Mouse (Mus musculus) myocyte (in vitro differentiated cells): ENCODE measurements at regions not wholly inside any gene's neighbourhood (a gene's known extent, or its start where the extent isn't known, plus 50 kb on each side); places are given as distances from the start of the nearest gene placed in this dataset.
"Not testable (repeated sequence)": the region's sequence is repeated elsewhere in the genome, so short reads cannot be mapped to it uniquely, and the experiment has no call there.

Experiments used
- H3K27me3 ChIP-seq: one replicate; pipeline ENCODE4 v1.6.1; 2011; ENCODE audit not compliant: control insufficient read depth, insufficient read depth, insufficient read length
- H3K36me3 ChIP-seq: one replicate; pipeline ENCODE4 v1.6.1; 2011; ENCODE audit not compliant: control insufficient read depth, insufficient read depth
- H3K4me2 ChIP-seq: one replicate; pipeline ENCODE4 v1.6.1; 2011; ENCODE audit warnings: low read depth, control low read depth
- H3K4me3 ChIP-seq: one replicate; pipeline ENCODE4 v1.5.1; 2011; ENCODE audit warnings: mild to moderate bottlenecking, control low read depth, moderate library complexity
- H3K79me2 ChIP-seq: one replicate; pipeline ENCODE4 v1.6.1; 2011; ENCODE audit not compliant: control insufficient read depth, insufficient read depth
- H3ac ChIP-seq: one replicate; pipeline ENCODE4 v1.6.1; 2011; ENCODE audit not compliant: control insufficient read depth, insufficient read length
- CEBPB ChIP-seq: IDR thresholded peaks from 2 replicates; pipeline ENCODE4 v1.6.1; 2011; ENCODE audit warnings: mild to moderate bottlenecking, moderate library complexity; ENCODE audit not compliant: poor library complexity, insufficient read depth, severe bottlenecking
- E2F4 ChIP-seq: IDR thresholded peaks from one replicate; pipeline ENCODE4 v1.6.1; 2011; ENCODE audit warnings: mild to moderate bottlenecking, control low read depth, moderate library complexity; ENCODE audit not compliant: insufficient read depth
- MAX ChIP-seq: IDR thresholded peaks from one replicate; pipeline ENCODE4 v1.6.1; 2011; ENCODE audit warnings: low read depth, mild to moderate bottlenecking, control low read depth
- MYOD1 ChIP-seq, 3 experiments: IDR thresholded peaks; one replicate each; pipeline ENCODE4 v1.6.1; 2011; ENCODE audit warnings: control low read depth in 2 of 3, low read depth in 2 of 3, mild to moderate bottlenecking in 2 of 3, moderate library complexity in 1 of 3; ENCODE audit not compliant: insufficient read length in 2 of 3, control insufficient read depth in 1 of 3
- MYOG ChIP-seq, 3 experiments: IDR thresholded peaks; one replicate each; pipeline ENCODE4 v1.6.1; 2011; ENCODE audit warnings: control low read depth in 2 of 3, low read depth in 2 of 3, mild to moderate bottlenecking in 2 of 3; ENCODE audit not compliant: insufficient read length in 2 of 3, control insufficient read depth in 1 of 3, insufficient read depth in 1 of 3
- POLR2A ChIP-seq: IDR thresholded peaks from one replicate; pipeline ENCODE4 v1.6.1; 2011; ENCODE audit warnings: low read depth, mild to moderate bottlenecking, control low read depth, moderate library complexity; ENCODE audit not compliant: insufficient read length
- POLR2AphosphoS2 ChIP-seq: IDR thresholded peaks from one replicate; pipeline ENCODE4 v1.6.1; 2011; ENCODE audit warnings: low read depth, control low read depth; ENCODE audit not compliant: insufficient read length
- REST ChIP-seq: IDR thresholded peaks from one replicate; pipeline ENCODE4 v1.6.1; 2011; ENCODE audit warnings: mild to moderate bottlenecking, control low read depth, moderate library complexity; ENCODE audit not compliant: insufficient read depth, insufficient read length
- SRF ChIP-seq: IDR thresholded peaks from one replicate; pipeline ENCODE4 v1.6.1; 2011; ENCODE audit warnings: low read depth; ENCODE audit not compliant: control insufficient read depth, insufficient read length
- TCF12 ChIP-seq: IDR thresholded peaks from one replicate; pipeline ENCODE4 v1.6.1; 2011; ENCODE audit warnings: mild to moderate bottlenecking, control low read depth; ENCODE audit not compliant: poor library complexity, insufficient read depth, severe bottlenecking
- TCF3 ChIP-seq: IDR thresholded peaks from one replicate; pipeline ENCODE4 v1.6.1; 2011; ENCODE audit warnings: low read depth, control low read depth; ENCODE audit not compliant: insufficient read length
- USF1 ChIP-seq: IDR thresholded peaks from one replicate; pipeline ENCODE4 v1.6.1; 2011; ENCODE audit warnings: low read depth, mild to moderate bottlenecking, control low read depth, moderate library complexity

DNA sequence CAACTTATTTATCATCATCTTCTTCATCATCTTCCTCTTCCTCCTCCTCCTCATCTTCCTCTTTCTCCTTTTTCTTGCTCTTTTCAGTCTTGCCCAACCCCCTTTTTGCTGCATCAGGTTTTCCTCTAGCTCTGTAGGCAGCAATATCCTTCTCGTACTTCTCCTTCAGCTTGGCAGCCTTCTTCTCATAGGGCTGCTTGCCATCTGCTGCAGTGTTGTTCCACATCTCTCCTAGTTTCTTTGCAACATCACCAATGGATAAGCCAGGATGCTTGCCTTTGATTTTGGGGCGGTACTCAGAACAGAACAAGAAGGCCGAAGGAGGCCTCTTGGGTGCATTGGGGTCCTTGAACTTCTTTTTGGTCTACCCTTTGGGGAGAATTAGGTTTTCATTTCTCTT, 98.7 kb upstream of the Lin7c start:
- H3K4me3 ChIP-seq, H3K36me3 ChIP-seq, H3ac ChIP-seq, H3K4me2 ChIP-seq, H3K27me3 ChIP-seq, H3K79me2 ChIP-seq: not testable (repeated sequence)

DNA sequence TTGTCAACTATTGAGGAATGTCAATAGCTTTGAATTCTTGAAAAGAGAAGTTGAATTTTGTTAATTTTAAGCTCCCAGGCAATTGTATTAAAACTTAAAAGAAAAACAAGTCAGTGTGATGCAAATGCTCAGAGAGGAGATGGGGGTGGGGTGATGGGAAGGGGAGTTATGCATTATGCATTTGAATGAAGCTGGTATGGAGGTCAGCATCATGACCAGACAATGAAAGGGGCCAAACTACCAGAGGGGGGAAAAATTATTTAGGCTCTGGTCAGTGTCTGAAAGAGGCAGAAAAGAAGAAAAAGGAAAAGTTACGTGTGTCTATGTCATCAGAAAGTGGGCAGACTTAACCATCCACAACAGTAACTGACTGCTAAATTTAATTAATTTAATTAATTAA, 73.7 kb upstream of the Lin7c start:
- no peak overlapping the region for H3ac ChIP-seq
- TF ChIP-seq CEBPB = no peak
- no peak for TF ChIP-seq E2F4
- no peak for TF ChIP-seq MYOD1 (IDR thresholded peaks at IDR 0.05; ENCODE audit: control insufficient read depth in 1 of 3, insufficient read length in 2 of 3, low read depth in 2 of 3)
- no peak for TF ChIP-seq MAX
- no peak for TF ChIP-seq SRF
- TF ChIP-seq POLR2A = no peak
- TF ChIP-seq TCF3 = no peak
- TF ChIP-seq POLR2AphosphoS2 = no peak
- TF ChIP-seq TCF12 = no peak
- no peak for TF ChIP-seq USF1
- no peak for TF ChIP-seq MYOG (IDR thresholded peaks at IDR 0.05; ENCODE audit: control insufficient read depth in 1 of 3, insufficient read depth in 1 of 3, insufficient read length in 2 of 3, low read depth in 2 of 3)
- no peak for TF ChIP-seq REST
- no peak overlapping the region for H3K4me3 ChIP-seq
- no peaks in the 10 kb centered on the region for H3K79me2 ChIP-seq
- H3K27me3 ChIP-seq = no peaks in the 10 kb centered on the region
- no peaks in the 10 kb centered on the region for H3K36me3 ChIP-seq
- H3K4me2 ChIP-seq = no peak overlapping the region

DNA sequence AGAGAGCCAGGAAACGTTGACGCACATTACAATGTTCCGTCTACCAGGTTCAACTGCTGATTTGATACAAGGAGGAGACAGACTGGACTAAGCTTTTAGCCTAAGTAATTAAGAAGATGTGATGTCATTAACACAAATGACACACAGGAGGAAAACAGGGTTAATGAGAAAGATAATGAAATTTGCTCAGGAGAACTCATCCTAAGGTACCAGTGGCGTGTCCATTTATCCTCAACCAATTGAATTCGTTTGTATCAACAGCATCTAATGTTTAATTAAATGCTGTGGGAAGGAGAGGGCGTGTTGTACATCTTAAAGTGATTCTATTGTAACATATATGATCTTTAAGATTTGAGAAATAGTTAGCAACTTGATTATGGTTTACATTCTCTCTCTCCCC, 70.3 kb upstream of the Lin7c start:
- no peak overlapping the region for H3ac ChIP-seq
- no peak overlapping the region for H3K4me2 ChIP-seq
- no peak for TF ChIP-seq POLR2AphosphoS2
- TF ChIP-seq MYOG (IDR thresholded peaks at IDR 0.05; ENCODE audit: control insufficient read depth in 1 of 3, insufficient read depth in 1 of 3, insufficient read length in 2 of 3, low read depth in 2 of 3) = no peak
- TF ChIP-seq REST = no peak
- TF ChIP-seq MYOD1 (IDR thresholded peaks at IDR 0.05; ENCODE audit: control insufficient read depth in 1 of 3, insufficient read length in 2 of 3, low read depth in 2 of 3) = no peak
- TF ChIP-seq POLR2A = no peak
- no peak for TF ChIP-seq SRF
- TF ChIP-seq TCF3 = no peak
- TF ChIP-seq USF1 = no peak
- no peak for TF ChIP-seq E2F4
- no peak for TF ChIP-seq MAX
- no peak for TF ChIP-seq TCF12
- no peak for TF ChIP-seq CEBPB
- no peaks in the 10 kb centered on the region for H3K36me3 ChIP-seq
- H3K27me3 ChIP-seq = no peaks in the 10 kb centered on the region
- no peak overlapping the region for H3K4me3 ChIP-seq
- no peaks in the 10 kb centered on the region for H3K79me2 ChIP-seq

DNA sequence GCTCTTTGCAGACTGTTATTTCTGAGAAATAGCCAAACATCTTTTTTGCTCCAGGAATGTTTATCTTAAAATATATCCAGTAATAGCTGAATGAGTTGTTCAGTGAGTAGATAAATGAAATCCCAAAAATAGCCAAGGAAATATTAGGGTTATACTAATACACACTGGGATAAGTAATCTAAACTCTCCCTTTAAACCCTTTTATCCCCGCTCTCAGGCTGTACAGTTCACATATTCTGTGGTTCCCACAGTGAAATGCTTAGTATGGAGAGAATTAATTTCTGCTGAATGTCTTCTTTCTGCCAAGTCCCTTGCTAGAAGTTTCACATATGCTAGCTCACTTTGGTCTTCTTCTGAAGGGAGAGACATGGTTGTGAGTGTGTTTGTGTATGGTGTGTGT, 69.8 kb upstream of the Lin7c start:
- Histone ChIP-seq H3K79me2 (no peaks in the 10 kb centered on the region), H3K4me2 (no peak overlapping the region), H3K27me3 (no peaks in the 10 kb centered on the region), H3K4me3 (no peak overlapping the region), H3ac (no peak overlapping the region), H3K36me3 (no peaks in the 10 kb centered on the region)
- no peak for TF ChIP-seq POLR2A

DNA sequence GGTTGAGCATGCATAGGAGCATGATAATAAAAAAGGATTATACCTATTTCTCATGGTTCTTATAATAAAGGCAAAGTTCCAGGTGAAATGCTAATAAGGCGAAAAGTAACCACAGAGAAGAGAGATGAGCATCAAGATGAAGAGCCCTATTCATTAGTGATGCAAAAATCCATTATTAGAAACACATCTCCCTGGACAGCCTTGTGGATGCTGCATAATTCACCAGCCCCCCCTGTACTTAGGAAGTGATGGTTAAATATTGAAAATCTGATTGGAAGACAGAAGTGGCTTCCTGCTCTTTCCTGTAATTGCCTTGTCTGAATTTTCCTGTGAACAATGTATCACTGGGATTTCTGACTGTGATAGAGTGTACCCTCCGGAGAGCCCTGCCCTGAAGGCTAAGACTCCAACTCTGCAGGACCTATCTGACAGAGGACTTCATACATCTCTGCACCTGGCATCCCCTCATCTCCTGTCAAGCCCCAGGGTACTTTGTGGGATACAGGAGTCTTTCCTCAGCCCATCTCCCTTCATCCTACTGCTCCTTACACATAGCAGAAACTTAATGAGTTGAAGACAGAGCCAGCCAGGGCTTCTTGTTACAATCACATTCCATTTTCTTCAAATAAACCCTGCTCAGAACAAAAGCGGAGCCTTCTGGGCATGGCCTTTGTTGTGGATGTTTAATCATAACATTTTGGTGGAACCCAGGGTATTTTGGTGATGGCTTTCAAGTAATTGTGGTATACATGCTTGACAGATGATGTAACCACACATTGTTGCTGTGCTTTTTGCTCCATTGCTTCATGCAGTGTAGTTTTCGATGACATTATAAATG, 67.4 kb upstream of the Lin7c start:
- Histone ChIP-seq H3ac (no peak overlapping the region), H3K4me2 (peak overlapping the region; percentile 26), H3K36me3 (no peaks in the 10 kb centered on the region), H3K79me2 (no peaks in the 10 kb centered on the region), H3K4me3 (no peak overlapping the region), H3K27me3 (no peaks in the 10 kb centered on the region)
- TF ChIP-seq POLR2A = no peak
- TF ChIP-seq CEBPB = peak; percentile 86
- TF ChIP-seq MAX = no peak
- peak in 1 of 3 experiments; percentile 28 for TF ChIP-seq MYOD1 (IDR thresholded peaks at IDR 0.05; ENCODE audit: control insufficient read depth in 1 of 3, insufficient read length in 2 of 3, low read depth in 2 of 3)
- TF ChIP-seq TCF12 = no peak

DNA sequence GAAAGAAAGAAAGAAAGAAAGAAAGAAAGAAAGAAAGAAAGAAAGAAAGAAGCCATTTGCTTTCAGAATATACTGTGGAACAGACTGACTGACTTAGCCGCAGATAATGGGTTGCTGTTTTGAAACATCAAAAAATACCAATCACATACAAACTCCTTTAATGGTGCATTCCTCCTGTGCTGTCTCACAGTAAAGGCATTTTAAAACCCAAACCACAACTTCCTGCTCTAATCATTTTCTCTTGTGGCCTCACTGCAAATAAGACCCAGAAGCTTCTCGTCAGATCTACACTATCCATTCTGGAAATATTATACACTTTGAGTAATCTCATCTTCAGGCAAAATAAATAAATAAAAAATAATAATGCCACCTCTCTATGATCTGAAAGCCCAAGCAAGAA, 50.4 kb upstream of the Lin7c start:
- Histone ChIP-seq H3K4me3 (no peak overlapping the region), H3K27me3 (no peaks in the 10 kb centered on the region)
- no peak for TF ChIP-seq MYOD1 (IDR thresholded peaks at IDR 0.05; ENCODE audit: control insufficient read depth in 1 of 3, insufficient read length in 2 of 3, low read depth in 2 of 3)
- TF ChIP-seq TCF3 = no peak
- no peak for TF ChIP-seq POLR2AphosphoS2
- TF ChIP-seq MYOG (IDR thresholded peaks at IDR 0.05; ENCODE audit: control insufficient read depth in 1 of 3, insufficient read depth in 1 of 3, insufficient read length in 2 of 3, low read depth in 2 of 3) = no peak
- TF ChIP-seq POLR2A = no peak
- no peak for TF ChIP-seq CEBPB
- no peak for TF ChIP-seq TCF12
- no peak for TF ChIP-seq MAX
- TF ChIP-seq E2F4 = no peak
- TF ChIP-seq USF1 = no peak
- no peak for TF ChIP-seq REST

More for the DNA sequence above, 50.4 kb upstream of the Lin7c start:
- H3K4me2 ChIP-seq = peak overlapping the region; percentile 48
- no peaks in the 10 kb centered on the region for H3K79me2 ChIP-seq
- H3ac ChIP-seq = no peak overlapping the region
- H3K36me3 ChIP-seq = no peaks in the 10 kb centered on the region
